Mouse (Mus musculus): Measurements from ENCODE around the gene Fam160a2.
"Not testable (repeated sequence)": the region's sequence is repeated elsewhere in the genome, so short reads cannot be mapped to it uniquely, and the experiment has no call there.

The Fam160a2 gene

GRCm38 (mm10) chr7:105390236-105390635 lies 9.6 kb downstream of the Fam160a2 start:
- DNase-seq (ENCODE audit: low spot score) = no peak

GRCm38 (mm10) chr7:105387696-105388095 lies 12.2 kb downstream of the Fam160a2 start:
- DNase-seq (ENCODE audit: low spot score) = no peak

DNA sequence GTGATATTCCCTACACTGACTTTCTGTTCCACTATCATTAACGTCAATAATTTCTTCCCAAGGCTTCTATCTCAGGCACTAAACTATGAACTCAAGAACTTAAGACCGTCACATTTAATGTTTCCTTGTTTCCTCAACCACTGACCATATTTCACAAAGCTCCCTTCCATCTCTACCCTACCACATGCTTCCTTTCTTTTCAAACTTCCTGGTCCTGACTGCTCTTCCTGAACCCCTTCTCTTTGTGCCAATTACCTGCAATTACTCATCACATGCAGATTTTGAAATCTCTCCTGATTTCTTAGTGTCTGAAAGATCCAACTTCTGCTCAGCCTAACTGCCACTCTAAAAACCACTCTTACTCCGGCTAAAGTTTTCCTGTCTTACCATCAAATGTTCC lies 19.5 kb downstream of the Fam160a2 start:
- no peak for DNase-seq (ENCODE audit: low spot score)

DNA sequence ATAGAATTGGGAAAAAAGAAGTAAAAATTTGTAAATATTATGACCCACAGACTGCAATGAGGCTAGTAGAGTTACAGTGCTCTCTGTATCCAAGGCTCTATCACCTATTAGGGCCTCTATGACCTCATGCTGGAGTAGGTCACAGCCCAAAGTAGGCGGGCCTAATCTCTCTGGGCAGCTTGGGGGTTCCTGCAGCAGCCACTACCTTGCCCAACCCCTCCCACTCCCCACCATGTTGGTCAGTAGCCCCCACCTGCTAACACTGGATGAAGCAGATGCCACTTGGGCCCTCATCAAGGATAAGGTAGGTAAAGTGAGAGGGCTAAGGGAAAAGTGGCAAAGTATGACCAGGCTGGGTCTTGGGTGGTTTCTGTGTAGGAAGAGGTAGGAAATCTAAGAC lies 25.0 kb downstream of the Fam160a2 start, which contains the start of gene Gm5901:
Gm5901 (plus strand) TSS at position 173 of the 400 bp plus-strand sequence.
- DNase-seq (ENCODE audit: low spot score) = no peak

- no peak for DNase-seq (ENCODE audit: low spot score)
Observed at GRCm38 (mm10) chr7:105373976-105374375, 25.9 kb downstream of the Fam160a2 start.

GRCm38 (mm10) chr7:105373509-105373908 lies 26.3 kb downstream of the Fam160a2 start:
- DNase-seq (ENCODE audit: low spot score) = no peak

DNA sequence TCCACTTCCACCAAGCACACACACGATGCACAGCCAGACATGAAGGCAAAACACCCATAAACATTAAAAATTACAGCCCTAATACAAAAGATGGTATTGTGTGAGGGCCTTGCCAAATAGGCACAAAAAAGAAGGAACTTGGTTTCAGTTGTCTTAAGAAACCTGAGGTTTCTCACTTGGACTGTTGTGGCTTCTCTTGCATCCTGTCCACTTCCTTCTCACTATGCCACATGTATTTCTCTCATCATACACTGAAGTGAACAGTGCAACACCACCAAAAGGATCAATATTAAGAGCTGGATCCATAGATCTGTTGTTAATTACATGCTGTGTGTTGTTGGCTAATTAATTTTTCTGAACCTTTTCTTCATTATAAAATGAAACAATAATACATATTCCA lies 26.9 kb downstream of the Fam160a2 start:
- DNase-seq (ENCODE audit: low spot score) = no peak

DNA sequence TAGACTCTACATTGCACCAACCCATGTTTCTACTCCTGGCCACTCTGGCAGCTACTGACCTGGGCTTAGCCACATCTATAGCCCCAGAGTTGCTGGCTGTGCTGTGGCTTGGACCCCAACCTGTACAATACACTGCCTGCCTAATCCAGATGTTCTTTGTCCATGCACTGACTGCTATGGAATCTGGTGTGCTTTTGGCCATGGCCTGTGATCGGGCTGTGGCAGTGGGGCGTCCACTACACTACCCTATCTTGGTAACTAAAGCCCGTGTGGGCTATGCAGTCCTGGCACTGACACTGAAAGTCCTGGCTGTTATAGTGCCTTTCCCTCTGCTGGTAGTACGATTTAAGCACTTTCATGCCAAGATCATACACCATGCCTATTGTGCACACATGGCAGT lies 31.3 kb downstream of the Fam160a2 start:
- no peak for DNase-seq (ENCODE audit: low spot score)

DNA sequence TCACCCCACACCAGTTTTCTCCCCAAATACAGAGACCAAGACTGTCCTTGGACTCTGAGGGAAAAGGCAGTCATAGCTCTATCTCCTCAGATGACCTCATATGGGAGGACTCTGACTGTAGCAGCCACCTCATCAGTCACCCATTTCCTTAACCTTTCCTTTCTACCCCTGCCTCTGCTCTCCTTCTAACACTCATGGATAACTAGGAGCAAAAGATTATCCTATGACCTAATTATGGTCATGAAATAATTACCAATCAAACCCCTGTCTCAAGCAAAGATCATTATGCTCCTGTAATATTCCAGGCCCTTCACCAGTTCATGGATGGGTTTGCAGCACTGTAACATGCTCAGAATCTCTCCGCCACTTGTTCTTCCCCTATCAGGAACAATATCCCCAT lies 31.9 kb downstream of the Fam160a2 start, which contains the start of gene Olfr692:
Olfr692 (plus strand) TSS at position 301 of the 400 bp plus-strand sequence.
- DNase-seq (ENCODE audit: low spot score) = no peak

GRCm38 (mm10) chr7:105367268-105367667 lies 32.6 kb downstream of the Fam160a2 start:
- DNase-seq (ENCODE audit: low spot score) = no peak

DNA sequence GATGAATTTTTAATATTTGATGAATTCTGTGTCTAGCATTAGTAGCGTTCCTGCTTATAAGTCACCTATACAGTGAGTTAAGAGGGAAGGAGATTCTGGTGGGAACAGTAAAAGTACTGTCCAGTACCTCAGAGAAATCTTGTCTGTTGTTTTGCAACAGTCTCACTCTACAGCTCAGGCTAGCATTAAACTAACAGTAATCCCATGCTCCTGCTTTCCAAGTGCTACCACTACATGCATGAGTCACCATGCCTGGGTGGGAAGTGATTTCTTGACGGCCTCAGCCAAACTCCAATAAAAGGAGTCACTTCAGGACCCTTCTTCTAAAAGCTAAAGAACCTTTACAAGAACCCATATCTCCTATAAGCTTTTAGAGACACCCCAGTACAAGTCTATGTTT lies 38.1 kb downstream of the Fam160a2 start:
- DNase-seq (ENCODE audit: low spot score) = no peak

DNA sequence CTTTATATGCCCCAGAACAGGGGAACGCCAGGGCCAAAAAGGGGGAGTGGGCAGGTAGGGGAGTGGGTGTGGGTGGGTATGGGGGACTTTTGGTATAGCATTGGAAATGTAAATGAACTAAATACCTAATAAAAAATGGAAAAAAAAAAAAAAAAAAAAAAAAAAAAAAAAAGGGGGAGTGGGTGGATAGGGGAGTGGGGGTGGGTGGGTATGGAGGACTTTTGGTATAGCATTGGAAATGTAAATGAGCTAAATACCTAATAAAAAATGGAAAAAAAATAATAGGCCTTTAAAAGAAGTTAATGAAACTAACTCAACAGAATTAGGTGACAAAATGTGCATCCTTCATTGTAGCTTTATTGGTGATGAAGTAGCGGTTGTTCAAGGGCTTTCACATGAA lies 43.4 kb downstream of the Fam160a2 start:
- DNase-seq (ENCODE audit: low spot score) = not testable (repeated sequence)

DNA sequence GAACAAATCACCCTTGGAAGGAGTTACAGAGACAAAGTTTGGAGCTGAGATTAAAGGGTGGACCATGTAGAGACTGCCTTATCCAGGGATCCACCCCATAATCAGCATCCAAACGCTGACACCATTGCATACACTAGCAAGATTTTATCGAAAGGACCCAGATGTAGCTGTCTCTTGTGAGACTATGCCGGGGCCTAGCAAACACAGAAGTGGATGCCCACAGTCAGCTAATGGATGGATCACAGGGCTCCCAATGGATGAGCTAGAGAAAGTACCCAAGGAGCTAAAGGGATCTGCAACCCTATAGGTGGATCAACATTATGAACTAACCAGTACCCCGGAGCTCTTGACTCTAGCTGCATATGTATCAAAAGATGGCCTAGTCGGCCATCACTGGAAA lies 43.8 kb downstream of the Fam160a2 start:
- not testable (repeated sequence) for DNase-seq (ENCODE audit: low spot score)

GRCm38 (mm10) chr7:105342752-105343151 lies 57.1 kb downstream of the Fam160a2 start:
- DNase-seq (ENCODE audit: low spot score) = no peak

- no peak for DNase-seq (ENCODE audit: low spot score)
Observed at GRCm38 (mm10) chr7:105342170-105342569, 57.7 kb downstream of the Fam160a2 start, which contains the start of gene Olfr691. TSS of gene Olfr691 (minus strand) at chr7:105342270.

GRCm38 (mm10) chr7:105334004-105334403 lies 65.8 kb downstream of the Fam160a2 start, which contains the start of gene Olfr690:
TSS of gene Olfr690 (minus strand) at chr7:105334104.
- no peak for DNase-seq (ENCODE audit: low spot score)

DNA sequence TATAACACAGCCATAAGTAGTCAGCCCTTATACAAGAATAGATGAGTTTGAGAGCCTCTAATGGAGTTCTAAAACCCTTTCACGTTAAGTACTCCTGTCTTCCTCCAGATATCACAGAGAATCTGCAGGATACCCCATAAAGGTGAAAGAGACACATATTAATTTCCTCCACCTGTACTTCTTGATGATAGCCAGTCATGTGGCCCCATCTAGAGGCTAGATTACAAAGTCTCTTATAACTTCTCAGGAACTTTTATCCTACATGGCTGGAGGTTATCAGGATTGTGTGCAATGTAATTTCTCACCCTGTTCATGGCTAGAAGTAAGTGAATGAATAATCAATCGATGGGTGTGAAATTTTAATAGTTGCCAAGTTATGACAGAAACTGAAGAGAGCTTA lies 74.6 kb downstream of the Fam160a2 start:
- DNase-seq (ENCODE audit: low spot score) = no peak

Data from ovary, adult 18-20 months (tissue).